ENCODE assay signal across 16 mouse cellular contexts in the genomic region with DNA sequence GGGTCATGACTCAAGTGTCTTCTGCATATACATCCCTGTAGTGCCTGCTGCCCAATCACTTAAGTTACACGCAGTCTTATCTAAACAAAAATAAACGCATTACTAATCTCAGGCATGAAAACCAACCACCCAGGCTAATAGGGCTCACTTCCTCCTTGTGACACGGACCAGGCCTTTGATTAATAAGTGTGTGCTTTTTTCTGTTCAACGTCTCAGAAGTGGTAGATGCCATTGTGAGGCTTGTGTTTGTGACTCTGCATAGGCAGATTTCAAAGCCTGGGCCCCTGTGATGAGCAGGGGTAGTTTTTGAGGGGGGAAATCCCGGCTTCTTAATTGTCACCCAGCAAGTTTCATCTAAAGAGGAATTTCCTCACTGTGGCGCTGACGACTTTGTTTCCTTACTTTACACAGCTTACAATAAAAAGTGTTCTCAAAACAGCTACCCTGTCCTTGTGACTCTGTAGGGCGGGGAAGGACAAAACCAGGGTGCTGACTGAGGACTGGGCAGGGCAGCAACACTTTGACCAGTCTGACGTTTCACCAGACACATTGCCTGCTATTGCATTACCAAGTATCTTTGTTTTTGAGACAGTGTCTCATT.
DNase-seq lines count a peak whose midpoint lies in the region; ATAC-seq and TF ChIP-seq lines count a peak whose summit lies in the region.
"Had no signal": no experiment of that assay in that cellular context is flagged by ENCODE, and none has a peak within 500 bp of the region (broad histone marks: within the 10 kb centered on the region; RNA-seq: fewer than 3 reads in every experiment).

No protein-coding gene starts in this region.

- no peak overlapping the region for H3K4me2 ChIP-seq in liver, postnatal 0 days (ENCODE audit: low read depth, low read length)
- no peak overlapping the region for H3K4me2 ChIP-seq in liver, embryonic 12.5 days
- H3K4me2 ChIP-seq in CH12.LX (ENCODE audit: insufficient read depth, low read depth, poor library complexity, severe bottlenecking), result peak overlapping the region; percentile 8; the same call in 1 of the 2 replicates
- H3K4me2 ChIP-seq in hindbrain, embryonic 13.5 days, result no peak overlapping the region
- H3K4me2 ChIP-seq: liver, embryonic 13.5 days; midbrain, embryonic 12.5 days; neural tube, embryonic 13.5 days; stomach, embryonic 15.5 days had no signal

- TF ChIP-seq POLR2A in CH12.LX (IDR thresholded peaks at IDR 0.05; ENCODE audit: low read depth, low read length), result no peak

- TF ChIP-seq EP300 in liver, postnatal 0 days (IDR thresholded peaks at IDR 0.05; ENCODE audit: low read depth), result no peak
- TF ChIP-seq EP300 in CH12.LX (IDR thresholded peaks at IDR 0.05; ENCODE audit: low read length), result 0 out of 2 replicates have a peak, but pooled peaks have one; percentile 16

- H3K27ac ChIP-seq in liver, postnatal 0 days (ENCODE audit: low read depth), result no peak overlapping the region
- H3K27ac ChIP-seq in liver, embryonic 12.5 days, result no peak overlapping the region
- peak overlapping the region; percentile 26 for H3K27ac ChIP-seq in CH12.LX (ENCODE audit: insufficient read depth, low read depth)
- H3K27ac ChIP-seq in hindbrain, embryonic 13.5 days, result no peak overlapping the region
- H3K27ac ChIP-seq: embryonic facial prominence, embryonic 10.5 days; heart, adult 2 months; liver, embryonic 13.5 days; midbrain, embryonic 12.5 days; neural tube, embryonic 13.5 days; stomach, embryonic 15.5 days had no signal

- no peak overlapping the region for H3K4me3 ChIP-seq in liver, postnatal 0 days (ENCODE audit: low read depth, low read length)
- no peak overlapping the region for H3K4me3 ChIP-seq in liver, embryonic 12.5 days
- no peak overlapping the region for H3K4me3 ChIP-seq in CH12.LX (replicated peaks in 1 of 3; ENCODE audit: low read depth in 2 of 3, low read length in 2 of 3, poor library complexity in 1 of 3)
- H3K4me3 ChIP-seq in hindbrain, embryonic 13.5 days, result no peak overlapping the region
- H3K4me3 ChIP-seq: embryonic facial prominence, embryonic 10.5 days; heart, adult 2 months; liver, embryonic 13.5 days; midbrain, embryonic 12.5 days; neural tube, embryonic 13.5 days; stomach, embryonic 15.5 days had no signal

- H3K9me3 ChIP-seq in liver, postnatal 0 days (ENCODE audit: low read length), result no peaks in the 10 kb centered on the region
- H3K9me3 ChIP-seq in liver, embryonic 12.5 days (replicated peaks), result no peaks in the 10 kb centered on the region
- peaks cover 2% of the 10 kb centered on the region for H3K9me3 ChIP-seq in CH12.LX (replicated peaks; ENCODE audit: low read length)
- no peaks in the 10 kb centered on the region for H3K9me3 ChIP-seq in hindbrain, embryonic 13.5 days
- H3K9me3 ChIP-seq: liver, embryonic 13.5 days; midbrain, embryonic 12.5 days; neural tube, embryonic 13.5 days; stomach, embryonic 15.5 days had no signal

- TF ChIP-seq RAD21 in CH12.LX (IDR thresholded peaks at IDR 0.05; ENCODE audit: low read depth, low read length), result no peak

- TF ChIP-seq CTCF in liver, postnatal 0 days (IDR thresholded peaks at IDR 0.05; ENCODE audit: low read depth), result no peak
- TF ChIP-seq CTCF in CH12.LX (conservative IDR thresholded peaks at IDR 0.05 in 1 of 2, IDR thresholded peaks at IDR 0.05 in 1 of 2; ENCODE audit: low read depth in 2 of 2, low read length in 2 of 2), result no peak

- no peak for DNase-seq in liver, postnatal 0 days
- DNase-seq in CH12.LX (ENCODE audit: extremely low read depth), result peak; percentile 70
- DNase-seq in induced T-regulatory cell, adult 2 months (ENCODE audit: low read depth), result peak; percentile 72
- peak; percentile 31 for DNase-seq in naive thymus-derived CD4-positive, alpha-beta T cell, adult 2 months (ENCODE audit: low read depth)
- no peak for DNase-seq in thymus, postnatal 25 days
- DNase-seq in T-cell, adult 2 months (ENCODE audit: low spot score), result no peak
- DNase-seq: cerebellum, adult 9-11 months; kidney, adult 11 months; liver, embryonic 13.5 days had no signal

- no peaks in the 10 kb centered on the region for H3K27me3 ChIP-seq in liver, postnatal 0 days (ENCODE audit: insufficient read depth, low read length)
- H3K27me3 ChIP-seq in liver, embryonic 12.5 days (replicated peaks), result no peaks in the 10 kb centered on the region
- H3K27me3 ChIP-seq in CH12.LX (replicated peaks), result no peaks in the 10 kb centered on the region
- H3K27me3 ChIP-seq in hindbrain, embryonic 13.5 days, result no peaks in the 10 kb centered on the region
- H3K27me3 ChIP-seq: liver, embryonic 13.5 days; midbrain, embryonic 12.5 days; neural tube, embryonic 13.5 days; stomach, embryonic 15.5 days had no signal

- H3K9ac ChIP-seq in liver, postnatal 0 days (replicated peaks), result no peak overlapping the region
- no peak overlapping the region for H3K9ac ChIP-seq in liver, embryonic 12.5 days
- H3K9ac ChIP-seq in CH12.LX (ENCODE audit: insufficient read depth, low read depth), result no peak overlapping the region
- no peak overlapping the region for H3K9ac ChIP-seq in hindbrain, embryonic 13.5 days
- H3K9ac ChIP-seq: liver, embryonic 13.5 days; midbrain, embryonic 12.5 days; neural tube, embryonic 13.5 days; stomach, embryonic 15.5 days had no signal

- H3K4me1 ChIP-seq in liver, postnatal 0 days (ENCODE audit: insufficient read depth), result no peaks in the 10 kb centered on the region
- no peaks in the 10 kb centered on the region for H3K4me1 ChIP-seq in liver, embryonic 12.5 days
- H3K4me1 ChIP-seq in CH12.LX (ENCODE audit: control insufficient read depth in 1 of 2, insufficient read depth in 2 of 2), result peaks cover 4 to 25% of the 10 kb centered on the region in 2 experiments
- H3K4me1 ChIP-seq in hindbrain, embryonic 13.5 days (replicated peaks), result no peaks in the 10 kb centered on the region
- H3K4me1 ChIP-seq: liver, embryonic 13.5 days; midbrain, embryonic 12.5 days; neural tube, embryonic 13.5 days; stomach, embryonic 15.5 days had no signal

- no peaks in the 10 kb centered on the region for H3K36me3 ChIP-seq in liver, postnatal 0 days (replicated peaks; ENCODE audit: insufficient read depth, low read length)
- no peaks in the 10 kb centered on the region for H3K36me3 ChIP-seq in liver, embryonic 12.5 days
- H3K36me3 ChIP-seq in CH12.LX (replicated peaks in 1 of 2; ENCODE audit: control insufficient read depth in 1 of 2, insufficient read depth in 1 of 2, low read length in 1 of 2), result no peaks in the 10 kb centered on the region
- peaks cover 5% of the 10 kb centered on the region; the same call in 1 of the 2 replicates for H3K36me3 ChIP-seq in hindbrain, embryonic 13.5 days
- H3K36me3 ChIP-seq: embryonic facial prominence, embryonic 10.5 days; liver, embryonic 13.5 days; midbrain, embryonic 12.5 days; stomach, embryonic 15.5 days had no signal

- H3K79me2 ChIP-seq in CH12.LX (replicated peaks; ENCODE audit: control insufficient read depth, extremely low read depth, insufficient read depth, poor library complexity, severe bottlenecking), result no peaks in the 10 kb centered on the region

- dilution Hi-C loops in CH12.LX (cut with MboI; ENCODE audit: extremely low pct_ligation_motif_present, extremely low pct_unique_long_range_greater_than_20kb, low sequenced_read_pairs), result no loop called here

- in situ Hi-C loops in CH12.LX (cut with MboI; ENCODE audit: low pct_ligation_motif_present, low pct_unique_long_range_greater_than_20kb, low sequenced_read_pairs), result no loop called here

- WGBS in liver, postnatal 0 days (ENCODE audit: insufficient replicate concordance), result 38% methylated on average over 9 of the region's 9 CpGs
- whole genome bisulfite sequencing in liver, embryonic 12.5 days (ENCODE audit: insufficient replicate concordance), result 43% methylated on average over 9 of the region's 9 CpGs
- WGBS in hindbrain, embryonic 13.5 days, result 80% methylated on average over 9 of the region's 9 CpGs

- ATAC-seq in liver, postnatal 0 days, result peak; percentile 43
- ATAC-seq in liver, embryonic 12.5 days, result no peak
- no peak for ATAC-seq in hindbrain, embryonic 13.5 days (ENCODE audit: low FRiP score)

TF ChIP-seq in CH12.LX, 34 proteins besides CTCF, POLR2A, EP300 and RAD21:
- TF ChIP-seq PAX5 (IDR thresholded peaks at IDR 0.05; ENCODE audit: low read length) (no peak), IRF4 (IDR thresholded peaks at IDR 0.05; ENCODE audit: low read depth, low read length) (peak; percentile 60; the same call in 1 of the 2 replicates)

Comparison
In these comparisons a context has a peak if more than half of its experiments do, and no peak if none do; other contexts are left out.
1. DNase-seq: peak in CH12.LX (single experiment), induced T-regulatory cell, adult 2 months (single experiment) and naive thymus-derived CD4-positive, alpha-beta T cell, adult 2 months (single experiment); none in liver, postnatal 0 days (single experiment), thymus, postnatal 25 days (single experiment) and T-cell, adult 2 months (single experiment).